Mouse (Mus musculus): ENCODE measurements around the gene Gm21775. TPM values are rescaled to one million over a fixed set of nuclear protein-coding genes. Genes with fewer than 3 reads are reported as not detected.
"Not testable (repeated sequence)": the region's sequence is repeated elsewhere in the genome, so short reads cannot be mapped to it uniquely, and the experiment has no call there.

The Gm21775 gene
- not detected in 2 replicates for polyA plus RNA-seq (2014; fragmentation: Nextera tagmentation; extraction: Ambion mirVana)

- DNase-seq (ENCODE audit: low spot score); H3K9me3 ChIP-seq (ENCODE audit: control insufficient read depth, low read length); ATAC-seq (ENCODE audit: insufficient number of reproducible peaks, low FRiP score, low TSS enrichment, low read depth); H3K9ac ChIP-seq (ENCODE audit: low read length); H3K4me3 ChIP-seq (ENCODE audit: low read depth, low read length); H3K27me3 ChIP-seq (ENCODE audit: control insufficient read depth, insufficient read depth, low read length); H3K4me2 ChIP-seq (ENCODE audit: low read depth, severe bottlenecking); H3K27ac ChIP-seq (replicated peaks; ENCODE audit: low read depth, low read length); H3K36me3 ChIP-seq (ENCODE audit: control insufficient read depth, insufficient read depth, low read length); H3K4me1 ChIP-seq (ENCODE audit: control insufficient read depth, insufficient read depth, low read length): not testable (repeated sequence)
- WGBS, result 83% methylated on average over 1 of the region's 5 CpGs
Observed at GRCm38 (mm10) chrY:10553153-10553552, at the start of gene Gm21775. Gm21775 (plus strand) TSS chrY:10553453.

DNA sequence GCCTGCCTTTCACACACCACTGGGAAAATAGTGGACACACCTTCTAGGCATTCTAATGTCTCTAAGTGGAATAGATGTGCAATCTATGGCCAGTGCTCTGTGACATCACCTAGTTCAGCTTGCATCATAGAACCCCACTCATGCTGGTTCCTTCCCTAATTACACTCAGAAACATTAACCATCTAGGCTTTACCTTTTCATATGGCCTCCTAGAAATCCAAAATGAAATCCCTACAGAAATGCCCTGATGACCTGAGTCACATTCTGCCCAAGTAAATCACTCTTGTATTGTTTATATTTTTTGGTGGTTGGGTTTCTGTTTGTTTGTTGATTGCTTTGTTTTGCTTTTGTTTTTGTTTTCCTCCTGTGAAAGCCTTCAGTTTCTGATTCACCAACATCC, 17.3 kb upstream of the Gm21775 start, which contains the start of gene Gm20737:
Gene Gm20737 (minus strand): TSS at position 101 of the 400 bp plus-strand sequence.
- H3K9me3 ChIP-seq (ENCODE audit: control insufficient read depth, low read length); H3K36me3 ChIP-seq (ENCODE audit: control insufficient read depth, insufficient read depth, low read length); H3K4me3 ChIP-seq (ENCODE audit: low read depth, low read length); H3K4me1 ChIP-seq (ENCODE audit: control insufficient read depth, insufficient read depth, low read length); H3K27ac ChIP-seq (replicated peaks; ENCODE audit: low read depth, low read length); H3K9ac ChIP-seq (ENCODE audit: low read length); ATAC-seq (ENCODE audit: insufficient number of reproducible peaks, low FRiP score, low TSS enrichment, low read depth); DNase-seq (ENCODE audit: low spot score); H3K4me2 ChIP-seq (ENCODE audit: low read depth, severe bottlenecking); H3K27me3 ChIP-seq (ENCODE audit: control insufficient read depth, insufficient read depth, low read length): not testable (repeated sequence)

Other genes starting within 250 kb of the Gm21775 start
- gene Gm20834, start 228.9 kb upstream of the Gm21775 start, polyA plus RNA-seq (2014; fragmentation: Nextera tagmentation; extraction: Ambion mirVana), result not detected in 2 replicates
- not detected in 2 replicates for gene Gm28510, start 140.7 kb upstream of the Gm21775 start, polyA plus RNA-seq (2014; fragmentation: Nextera tagmentation; extraction: Ambion mirVana)
- gene Gm20737, start 17.4 kb upstream of the Gm21775 start, polyA plus RNA-seq (2014; fragmentation: Nextera tagmentation; extraction: Ambion mirVana), result not detected in 2 replicates
- gene Gm21900, start 62.9 kb downstream of the Gm21775 start, polyA plus RNA-seq (2014; fragmentation: Nextera tagmentation; extraction: Ambion mirVana), result not detected in 2 replicates
- gene Gm20777, start 199.0 kb downstream of the Gm21775 start, polyA plus RNA-seq (2014; fragmentation: Nextera tagmentation; extraction: Ambion mirVana), result not detected in 2 replicates

Measured in limb, embryonic 11.5 days (tissue).